Mouse (Mus musculus): ENCODE measurements at regions not wholly inside any gene's neighbourhood (a gene's known extent, or its start where the extent isn't known, plus 50 kb on each side); places are given as distances from the start of the nearest gene placed in this dataset.
A peak's percentile ranks its signal among the peaks of the same experiment; 100 is the strongest.

DNA sequence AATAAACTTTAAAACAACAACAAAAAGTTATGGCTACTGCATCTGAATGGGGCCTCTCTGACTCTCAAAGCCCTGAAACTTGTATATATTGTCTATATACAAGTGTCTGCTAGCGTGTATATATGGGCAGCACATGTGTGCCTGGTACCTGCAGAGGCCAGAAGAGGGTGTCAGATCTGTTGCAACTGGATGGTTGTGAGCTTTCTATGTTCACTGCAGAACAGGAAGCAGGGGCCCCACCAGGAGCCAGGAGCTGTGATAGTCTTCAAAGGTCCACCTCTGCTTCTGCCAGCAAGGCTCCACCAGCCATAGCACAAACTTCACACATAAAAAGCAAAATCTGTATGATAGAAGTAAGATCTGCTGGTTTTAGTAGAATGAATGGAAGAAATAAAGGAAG lies 297.1 kb upstream of the Rnaseh2b start:
- no peak for DNase-seq (ENCODE audit: low spot score in 2 of 2)

GRCm38 (mm10) chr14:61997736-61998135 lies 294.7 kb upstream of the Rnaseh2b start:
- DNase-seq (ENCODE audit: low spot score in 2 of 2), result no peak

DNA sequence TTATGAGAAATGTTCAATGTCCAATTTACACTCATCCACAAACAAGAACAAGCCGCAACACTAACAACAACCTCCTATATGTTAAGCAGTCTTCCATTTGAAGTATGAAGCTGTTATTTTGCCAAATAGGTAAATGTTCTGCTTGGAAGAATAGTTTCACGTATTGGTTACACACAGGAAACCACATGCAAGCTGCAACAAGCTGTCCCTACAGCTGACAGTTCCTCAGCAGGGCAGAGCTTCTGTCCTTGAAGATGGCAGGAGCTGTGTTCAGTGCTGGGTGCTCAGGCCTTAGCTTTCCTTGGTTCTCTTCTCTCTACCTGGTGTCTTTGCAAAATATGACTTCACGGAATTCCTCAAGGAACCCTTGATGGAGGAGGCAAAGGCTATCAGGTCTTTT lies 294.1 kb upstream of the Rnaseh2b start:
- no peak for DNase-seq (ENCODE audit: low spot score in 2 of 2)

GRCm38 (mm10) chr14:62001481-62001949 lies 290.9 kb upstream of the Rnaseh2b start:
- no peak for DNase-seq (ENCODE audit: low spot score in 2 of 2)

GRCm38 (mm10) chr14:62002131-62002530 lies 290.3 kb upstream of the Rnaseh2b start:
- DNase-seq (ENCODE audit: low spot score in 2 of 2), result no peak

GRCm38 (mm10) chr14:62003013-62003781 lies 289.2 kb upstream of the Rnaseh2b start:
- DNase-seq (ENCODE audit: low spot score in 2 of 2), result peak; percentile 45 to 51

GRCm38 (mm10) chr14:62003797-62004196 lies 288.6 kb upstream of the Rnaseh2b start:
- no peak for DNase-seq (ENCODE audit: low spot score in 2 of 2)

DNA sequence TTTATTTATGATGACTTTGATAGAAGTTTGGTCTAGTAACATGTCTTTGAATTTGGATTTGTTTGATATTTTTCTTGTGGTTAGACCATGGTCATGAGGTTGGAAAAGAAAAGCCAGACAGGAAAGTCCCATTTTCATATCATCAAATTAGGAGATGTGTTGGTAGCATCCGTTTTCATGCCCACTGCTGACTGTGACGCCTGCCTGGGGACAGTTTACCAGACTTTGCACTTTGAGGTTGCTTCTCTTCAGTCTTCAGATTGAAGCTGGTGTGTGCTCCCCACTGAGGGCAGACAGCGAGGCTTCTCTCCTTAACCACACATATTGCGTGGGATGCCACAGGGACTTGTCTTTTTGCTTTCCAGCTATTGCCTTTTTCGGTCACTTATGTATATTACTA lies 283.7 kb upstream of the Rnaseh2b start:
- no peak for DNase-seq (ENCODE audit: low spot score in 2 of 2)

DNA sequence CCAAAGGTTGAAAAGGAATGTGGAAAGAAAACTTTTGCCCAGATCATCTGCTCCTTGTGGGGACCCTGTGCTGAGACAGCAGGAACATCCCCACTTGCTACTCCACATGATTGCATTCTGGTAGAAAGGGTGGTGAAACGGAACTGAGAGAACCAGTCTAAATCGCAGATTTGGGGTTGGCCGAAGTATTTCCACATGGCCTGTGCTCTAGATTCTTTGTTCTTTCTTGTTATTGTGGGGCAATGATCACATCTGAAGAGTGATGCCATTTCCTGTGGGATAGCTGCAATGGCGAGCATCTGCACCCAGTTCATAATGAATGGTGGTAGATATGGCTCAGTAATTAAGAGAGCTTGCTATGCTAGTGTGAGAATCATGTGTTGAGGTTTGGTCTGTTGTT lies 273.6 kb upstream of the Rnaseh2b start:
- DNase-seq (ENCODE audit: low spot score in 2 of 2), result no peak

- no peak for DNase-seq (ENCODE audit: low spot score in 2 of 2)
Measured at GRCm38 (mm10) chr14:62020996-62021395, 271.4 kb upstream of the Rnaseh2b start.

GRCm38 (mm10) chr14:62022193-62022592 lies 270.2 kb upstream of the Rnaseh2b start:
- no peak for DNase-seq (ENCODE audit: low spot score in 2 of 2)

DNA sequence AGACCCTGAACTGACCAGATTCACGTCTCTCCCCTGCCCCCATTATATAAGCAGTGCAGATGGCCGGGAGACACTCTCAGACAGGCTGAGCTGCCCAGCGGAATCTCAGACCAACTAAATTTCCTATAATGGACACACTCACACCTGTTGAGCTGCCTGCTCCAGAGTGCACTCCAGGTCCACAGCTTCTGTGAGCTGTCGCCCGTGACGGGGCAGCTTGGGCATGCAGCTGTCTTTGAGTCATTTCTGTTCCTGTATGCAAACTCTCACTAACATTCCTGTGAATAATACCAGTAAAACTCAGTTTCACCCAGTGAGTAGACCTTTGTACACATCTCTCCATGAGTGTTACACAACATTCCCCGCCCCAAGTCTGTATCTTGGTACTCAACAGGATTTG lies 269.4 kb upstream of the Rnaseh2b start:
- DNase-seq (ENCODE audit: low spot score in 2 of 2), result no peak

DNA sequence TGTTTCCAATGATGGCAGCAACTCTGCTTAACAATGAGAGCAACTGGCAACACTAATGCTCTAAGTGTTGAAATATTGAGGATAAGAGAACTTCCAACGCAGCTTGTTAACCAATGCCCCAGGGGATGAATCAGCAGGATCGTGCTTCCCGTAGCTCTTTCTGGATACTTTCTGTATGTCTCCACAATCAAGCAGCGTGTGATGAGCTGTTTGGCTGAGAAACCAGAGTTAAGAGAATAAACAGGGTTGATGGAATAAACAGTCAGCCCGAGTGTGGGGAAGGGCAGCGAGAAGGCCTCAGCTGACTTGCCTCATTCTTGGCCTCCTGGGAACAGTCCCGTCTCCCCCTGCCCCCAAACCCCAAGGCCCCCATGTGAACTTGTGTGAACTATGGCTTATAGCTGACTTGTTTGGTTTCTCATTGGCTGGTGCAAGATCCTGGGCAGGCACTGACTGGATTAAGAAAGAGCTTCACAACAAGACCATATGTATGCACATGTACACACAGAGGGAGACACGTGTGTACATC lies 264.6 kb upstream of the Rnaseh2b start:
- DNase-seq (ENCODE audit: low spot score in 2 of 2), result no peak

- no peak for DNase-seq (ENCODE audit: low spot score in 2 of 2)
Measured at GRCm38 (mm10) chr14:62030059-62030458, 262.3 kb upstream of the Rnaseh2b start.

GRCm38 (mm10) chr14:62033661-62034060 lies 258.7 kb upstream of the Rnaseh2b start:
- no peak for DNase-seq (ENCODE audit: low spot score in 2 of 2)

GRCm38 (mm10) chr14:62034664-62035063 lies 257.7 kb upstream of the Rnaseh2b start:
- peak; percentile 16 to 44 for DNase-seq (ENCODE audit: low spot score in 2 of 2)

DNA sequence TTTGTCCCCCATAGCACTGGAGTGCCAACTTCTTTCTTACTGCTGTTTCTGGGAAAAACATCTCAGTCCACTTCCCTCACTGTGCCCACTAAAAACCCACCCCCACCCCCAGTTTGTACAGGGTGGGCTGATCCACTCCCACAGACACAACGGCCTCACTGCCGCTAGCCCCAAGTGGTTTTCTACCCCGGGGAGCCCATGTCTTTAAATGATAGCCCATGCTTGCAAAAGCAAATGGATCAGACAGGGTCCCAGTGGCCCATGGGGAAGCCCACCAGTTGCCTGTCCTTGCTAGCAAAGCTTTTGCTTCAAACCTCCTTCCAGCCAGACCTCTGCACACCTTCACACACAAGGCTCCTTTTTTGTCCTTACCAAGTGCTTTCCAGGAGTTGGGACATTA lies 257.0 kb upstream of the Rnaseh2b start:
- DNase-seq (ENCODE audit: low spot score in 2 of 2), result no peak

GRCm38 (mm10) chr14:62037514-62037913 lies 254.9 kb upstream of the Rnaseh2b start:
- no peak for DNase-seq (ENCODE audit: low spot score in 2 of 2)

DNA sequence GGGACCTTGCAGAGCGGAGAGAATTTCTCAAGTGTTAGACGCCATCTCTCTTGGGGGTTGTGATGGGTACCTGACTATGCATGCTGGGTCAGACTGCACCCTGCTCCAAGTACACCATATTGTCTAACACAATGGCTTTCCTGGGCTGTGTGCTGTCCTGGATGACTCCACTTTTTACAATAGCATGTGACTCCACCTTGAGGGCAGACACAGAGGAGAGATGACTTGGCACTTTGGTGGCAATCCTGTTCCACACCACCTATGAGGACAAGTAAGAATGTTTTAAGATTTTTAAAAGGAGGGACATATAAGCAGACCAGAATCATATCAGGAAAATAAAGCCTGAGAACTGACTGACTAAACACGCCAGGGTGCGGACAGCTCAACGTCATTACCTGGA lies 254.5 kb upstream of the Rnaseh2b start:
- no peak for DNase-seq (ENCODE audit: low spot score in 2 of 2)

DNA sequence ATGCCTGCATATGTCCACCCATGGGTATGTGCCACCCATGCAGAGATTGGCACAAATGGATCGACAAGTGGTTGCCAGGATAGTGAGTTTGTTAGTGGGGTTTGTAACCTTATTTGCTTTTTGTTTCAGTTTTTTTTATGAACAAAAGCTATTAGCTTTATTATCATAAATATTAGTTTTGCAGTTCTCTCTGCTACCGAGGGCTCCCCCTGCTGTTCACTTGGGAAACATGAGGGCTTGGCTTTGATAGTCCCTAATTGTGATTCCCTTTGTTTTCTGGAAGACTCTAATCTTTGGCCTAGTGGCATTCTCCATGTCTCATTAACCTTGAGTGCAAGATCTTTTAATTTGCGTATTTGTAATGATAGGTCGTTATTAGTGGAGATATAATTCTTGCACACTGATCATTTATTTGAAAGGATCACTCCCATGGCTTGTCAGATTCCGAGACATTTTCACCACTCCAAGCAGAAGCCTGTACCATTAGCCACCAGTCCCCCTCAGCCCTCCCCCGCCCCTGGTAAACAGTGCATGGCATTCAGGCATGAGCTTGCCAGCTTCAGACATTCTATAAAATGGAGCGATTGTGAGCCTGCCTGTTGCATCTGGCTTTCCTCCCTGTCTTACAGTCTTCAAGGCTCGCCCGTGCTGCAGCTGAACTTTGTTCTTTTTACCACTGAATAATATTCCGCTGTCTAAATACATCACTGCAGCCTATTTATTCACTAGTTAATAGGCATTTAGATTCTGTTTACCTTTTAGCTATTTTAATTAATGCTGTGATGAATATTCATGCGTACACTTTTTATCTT lies 249.9 kb upstream of the Rnaseh2b start:
- peak; percentile 82 to 85 for DNase-seq (ENCODE audit: low spot score in 2 of 2)

GRCm38 (mm10) chr14:62043117-62043422 lies 249.3 kb upstream of the Rnaseh2b start:
- no peak for DNase-seq (ENCODE audit: low spot score in 2 of 2)

DNA sequence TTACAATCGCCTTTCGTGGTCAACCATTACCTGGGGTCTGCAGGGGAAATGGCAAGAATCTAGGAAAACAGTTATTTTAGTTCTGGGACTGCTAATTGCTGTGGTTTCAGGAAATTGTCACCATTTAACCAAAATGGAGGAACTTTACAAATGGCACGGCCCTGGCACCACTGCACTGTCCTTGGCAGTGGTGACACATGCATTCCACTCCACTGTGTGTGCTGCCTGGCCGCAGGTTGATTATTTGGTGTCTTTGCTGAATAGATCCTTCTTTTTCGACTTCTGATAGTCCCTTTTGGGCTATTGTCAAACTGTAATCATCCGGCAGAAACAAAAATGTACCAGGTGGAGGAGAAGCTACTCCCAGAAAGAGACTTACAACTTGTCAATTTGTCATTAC lies 241.4 kb upstream of the Rnaseh2b start:
- DNase-seq (ENCODE audit: low spot score in 2 of 2), result no peak
